Mouse (Mus musculus) hindbrain, embryonic 14.5 days (tissue): ENCODE results near the gene Mllt10. TPM values are rescaled to one million over a fixed set of nuclear protein-coding genes. Genes with fewer than 3 reads are reported as not detected.
A peak's percentile ranks its signal among the peaks of the same experiment; 100 is the strongest.

Experiments
- ATAC-seq: fragments of 200-750 bp; cut with Nextera tagmentation; 2 replicates; pipeline ENCODE4 v1.8.0; 2017; ENCODE audit warnings: moderate number of reproducible peaks, mild to moderate bottlenecking, moderate TSS enrichment, moderate library complexity; ENCODE audit not compliant: low FRiP score
- DNase-seq: peaks from one replicate; pipeline ENCODE4 v3.0.0-alpha.2; 2015; ENCODE audit warnings: low spot score
- H3K27ac ChIP-seq: fragments of 300-500 bp; sonication (generic); 2 replicates; pipeline ENCODE4 v1.5.1; 2014; ENCODE audit warnings: mild to moderate bottlenecking, moderate library complexity
- H3K27me3 ChIP-seq: fragments of 300-500 bp; sonication (generic); 2 replicates; pipeline ENCODE4 v1.6.1; 2014; ENCODE audit warnings: mild to moderate bottlenecking, low read length, mixed read lengths; ENCODE audit not compliant: control insufficient read depth, insufficient read depth
- H3K36me3 ChIP-seq: fragments of 300-500 bp; sonication (generic); replicated peaks from 2 replicates; pipeline ENCODE4 v1.6.1; 2014; ENCODE audit not compliant: control insufficient read depth, insufficient read depth
- H3K4me1 ChIP-seq: fragments of 300-500 bp; sonication (generic); replicated peaks from 2 replicates; pipeline ENCODE4 v1.6.1; 2014; ENCODE audit warnings: antibody characterized with exemption, low read length, mixed read lengths; ENCODE audit not compliant: control insufficient read depth, insufficient read depth
- H3K4me2 ChIP-seq: fragments of 300-500 bp; sonication (generic); replicated peaks from 2 replicates; pipeline ENCODE4 v1.6.1; 2014; ENCODE audit warnings: mild to moderate bottlenecking, moderate library complexity
- H3K4me3 ChIP-seq: fragments of 300-500 bp; sonication (generic); replicated peaks from 2 replicates; pipeline ENCODE4 v1.5.1; 2014; ENCODE audit warnings: mild to moderate bottlenecking, low read length
- H3K9ac ChIP-seq: fragments of 300-500 bp; sonication (generic); 2 replicates; pipeline ENCODE4 v1.6.1; 2014
- H3K9me3 ChIP-seq: fragments of 300-500 bp; sonication (generic); 2 replicates; pipeline ENCODE4 v1.6.1; 2016; ENCODE audit warnings: low read length; ENCODE audit not compliant: control insufficient read depth
- WGBS: fragments of 180-500 bp; shearing (Covaris S2); extraction: QIAGEN DNeasy Blood & Tissue Kit; methylation state at CpG from one replicate; pipeline ENCODE4 v1.1.7; 2014; 5-methylcytosine and 5-hydroxymethylcytosine counted together
- microRNA-seq: library from miRNA; unstranded; fragments of <30 nt; microRNA quantifications from one replicate; pipeline ENCODE4, GENCODE M21; 2016
- polyA plus RNA-seq: library from polyadenylated mRNA; unstranded; fragments of >200 nt; fragmentation: Nextera tagmentation; extraction: Ambion mirVana; gene quantifications from 2 replicates; pipeline ENCODE4 v1.2.1, GENCODE M21; 2014

The Mllt10 gene
- polyA plus RNA-seq, 1 experiment from 2014 or later, result 33.1 TPM

- Histone ChIP-seq H3K27ac (no peak overlapping the region), H3K4me2 (no peak overlapping the region), H3K36me3 (no peaks in the 10 kb centered on the region; the same call in 1 of the 2 replicates), H3K4me3 (no peak overlapping the region), H3K9me3 (0 out of 2 replicates have a peak, but pooled peaks cover 10% of the 10 kb centered on the region), H3K27me3 (no peaks in the 10 kb centered on the region), H3K9ac (no peak overlapping the region), H3K4me1 (no peaks in the 10 kb centered on the region)
- no peak for ATAC-seq
- peak; percentile 10 for DNase-seq
- WGBS, result 80% methylated on average over 3 of the region's 3 CpGs
Observed at GRCm38 (mm10) chr2:18249224-18249623, 194.2 kb downstream of the Mllt10 start.

Small RNA genes within 50 kb of the gene (microRNA-seq; reads per million reads assigned to microRNA genes)
- gene Gm23638 (not detected), gene Mir7655 (2.7 reads per million, percentile 10 among the genes with 10 or more reads in this experiment)

Other genes with a start within 250 kb of the Mllt10 start
- not detected in 2 replicates for gene H2al2a, start 58.3 kb upstream of the Mllt10 start, polyA plus RNA-seq
- 5.7 and 6.3 TPM in 2 replicates for gene A930004D18Rik, start 17.5 kb upstream of the Mllt10 start, polyA plus RNA-seq
- 4.9 and 5.4 TPM in 2 replicates for gene Skida1, start 6.2 kb upstream of the Mllt10 start, polyA plus RNA-seq